Mouse (Mus musculus) stomach, postnatal 0 days (tissue): ENCODE measurements around the gene Osbpl6.

Source experiments
- CTCF ChIP-seq: IDR thresholded peaks from 2 replicates; pipeline ENCODE4 v1.5.1; 2016; ENCODE audit warnings: antibody characterized with exemption, low read depth, mild to moderate bottlenecking, moderate library complexity
- EP300 ChIP-seq: optimal IDR thresholded peaks from 2 replicates; pipeline ENCODE3; 2016; ENCODE audit warnings: antibody characterized with exemption

DNA sequence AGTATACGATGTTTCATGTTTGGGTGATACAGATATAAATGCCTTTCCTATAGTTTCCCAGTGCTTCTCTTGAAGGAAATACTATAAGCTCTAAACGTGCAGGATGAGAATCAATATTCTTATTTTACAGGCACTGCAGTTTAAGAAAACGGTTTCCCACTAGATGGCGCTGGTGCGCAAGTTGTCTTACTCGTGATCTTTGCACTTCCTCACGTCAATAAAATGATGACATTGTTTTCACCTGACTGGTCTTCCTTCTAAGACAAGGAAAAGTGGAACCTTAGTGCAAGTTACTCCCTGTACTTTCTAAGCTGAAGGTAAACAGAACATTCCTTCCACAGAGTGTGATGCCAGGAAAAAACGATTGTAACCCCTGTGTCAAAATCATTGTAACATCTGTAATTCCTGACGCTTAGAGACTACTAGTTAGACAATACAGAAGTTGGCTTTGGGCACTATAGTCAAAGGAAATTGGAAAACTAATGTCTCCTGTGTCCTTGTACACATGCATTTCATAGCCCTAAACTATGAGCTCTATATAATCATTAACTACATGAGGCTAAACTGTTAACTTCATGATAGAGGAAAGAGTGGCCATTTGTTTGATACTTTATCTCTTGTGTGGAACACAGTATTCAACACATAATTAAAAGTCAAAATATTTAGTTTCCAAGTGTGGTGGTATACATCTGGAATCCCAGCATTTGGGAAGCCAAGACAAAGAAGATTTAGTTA, 39.0 kb upstream of the Osbpl6 start:
- TF ChIP-seq CTCF (peak; percentile 93), EP300 (no peak)
